Mouse (Mus musculus) limb, embryonic 13.5 days (tissue): ENCODE data around the gene Pdzd2. TPM values are rescaled to one million over a fixed set of nuclear protein-coding genes. Genes with fewer than 3 reads are reported as not detected.

Experiments used
- ATAC-seq: fragments of 200-750 bp; cut with Nextera tagmentation; 2 replicates; pipeline ENCODE4 v1.8.0; 2017; ENCODE audit warnings: low read depth, moderate number of reproducible peaks, moderate TSS enrichment; ENCODE audit not compliant: low FRiP score
- H3K27ac ChIP-seq: fragments of 300-500 bp; sonication (generic); 2 replicates; pipeline ENCODE4 v1.5.1; 2015; ENCODE audit warnings: inconsistent platforms, mild to moderate bottlenecking, moderate library complexity
- H3K27me3 ChIP-seq: fragments of 300-500 bp; sonication (generic); 2 replicates; pipeline ENCODE4 v1.6.1; 2015; ENCODE audit warnings: mild to moderate bottlenecking, inconsistent platforms
- H3K36me3 ChIP-seq: fragments of 300-500 bp; sonication (generic); 2 replicates; pipeline ENCODE4 v1.6.1; 2015; ENCODE audit warnings: inconsistent platforms, mild to moderate bottlenecking, moderate library complexity
- H3K4me1 ChIP-seq: fragments of 300-500 bp; sonication (generic); 2 replicates; pipeline ENCODE4 v1.6.1; 2015; ENCODE audit warnings: inconsistent platforms
- H3K4me2 ChIP-seq: fragments of 300-500 bp; sonication (generic); replicated peaks from 2 replicates; pipeline ENCODE4 v1.6.1; 2015; ENCODE audit warnings: inconsistent platforms, mild to moderate bottlenecking, moderate library complexity
- H3K4me3 ChIP-seq: fragments of 300-500 bp; sonication (generic); 2 replicates; pipeline ENCODE4 v1.5.1; 2015; ENCODE audit warnings: moderate library complexity, mild to moderate bottlenecking, inconsistent platforms
- H3K9ac ChIP-seq: fragments of 300-500 bp; sonication (generic); 2 replicates; pipeline ENCODE4 v1.6.1; 2015; ENCODE audit warnings: mild to moderate bottlenecking, inconsistent platforms
- H3K9me3 ChIP-seq: fragments of 300-500 bp; sonication (generic); 2 replicates; pipeline ENCODE4 v1.6.1; 2016; ENCODE audit warnings: inconsistent platforms
- WGBS: fragments of 180-500 bp; shearing (Covaris S2); methylation state at CpG from one replicate; pipeline ENCODE4 v1.1.7; 2015; 5-methylcytosine and 5-hydroxymethylcytosine counted together
- polyA plus RNA-seq: library from polyadenylated mRNA; unstranded; fragments of >200 nt; fragmentation: Nextera tagmentation; extraction: Ambion mirVana; gene quantifications from 2 replicates; pipeline ENCODE4 v1.2.1, GENCODE M21; 2015

Pdzd2 gene
- polyA plus RNA-seq, 1 experiment from 2014 or later, result 28.6 TPM

GRCm38 (mm10) chr15:12634921-12635320 lies 104.8 kb downstream of the Pdzd2 start:
- WGBS, result 77% methylated on average over 8 of the region's 8 CpGs
- ATAC-seq, result no peak
- Histone ChIP-seq H3K4me2 (no peak overlapping the region), H3K4me1 (peaks cover 32% of the 10 kb centered on the region), H3K27me3 (no peaks in the 10 kb centered on the region), H3K27ac (no peak overlapping the region), H3K9me3 (no peaks in the 10 kb centered on the region), H3K36me3 (no peaks in the 10 kb centered on the region), H3K4me3 (no peak overlapping the region), H3K9ac (no peak overlapping the region)

GRCm38 (mm10) chr15:12629164-12629563 lies 110.6 kb downstream of the Pdzd2 start:
- ATAC-seq, result no peak
- WGBS, result 81% methylated on average over 7 of the region's 7 CpGs
- Histone ChIP-seq H3K4me3 (no peak overlapping the region), H3K4me1 (peaks cover 19% of the 10 kb centered on the region), H3K4me2 (no peak overlapping the region), H3K36me3 (no peaks in the 10 kb centered on the region), H3K9me3 (peaks cover under 1% of the 10 kb centered on the region; the same call in 1 of the 2 replicates), H3K27ac (no peak overlapping the region), H3K27me3 (0 out of 2 replicates have a peak, but pooled peaks cover 2% of the 10 kb centered on the region), H3K9ac (no peak overlapping the region)

- 93% methylated on average over 7 of the region's 7 CpGs for WGBS
- Histone ChIP-seq H3K27me3 (0 out of 2 replicates have a peak, but pooled peaks cover 2% of the 10 kb centered on the region), H3K4me2 (no peak overlapping the region), H3K27ac (no peak overlapping the region), H3K9ac (no peak overlapping the region), H3K4me1 (peaks cover 17% of the 10 kb centered on the region), H3K36me3 (no peaks in the 10 kb centered on the region), H3K9me3 (peaks cover 4% of the 10 kb centered on the region; the same call in 1 of the 2 replicates), H3K4me3 (no peak overlapping the region)
- ATAC-seq, result no peak
Measured at GRCm38 (mm10) chr15:12628451-12628850, 111.3 kb downstream of the Pdzd2 start.

DNA sequence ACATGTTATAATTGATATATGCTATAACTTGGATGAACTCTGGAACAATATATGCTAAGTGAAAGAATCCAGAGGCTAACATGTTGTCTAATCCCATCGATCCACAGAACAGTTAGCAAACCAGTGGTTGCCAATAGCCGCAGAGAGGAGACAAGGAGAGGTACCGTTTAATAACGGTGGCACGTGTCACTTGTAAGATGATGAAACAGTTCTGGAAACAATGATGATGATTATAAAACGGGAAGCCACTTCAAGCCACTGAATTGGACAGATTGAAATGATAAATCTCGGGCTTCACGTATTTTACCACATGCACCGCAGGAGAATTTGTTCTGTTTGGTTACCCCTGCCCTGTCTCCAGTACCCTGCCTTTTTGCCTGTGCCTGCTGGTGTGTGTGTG lies 112.8 kb downstream of the Pdzd2 start:
- no peak overlapping the region for H3K4me2 ChIP-seq
- H3K27me3 ChIP-seq, result 0 out of 2 replicates have a peak, but pooled peaks cover 2% of the 10 kb centered on the region
- peaks cover 4% of the 10 kb centered on the region; the same call in 1 of the 2 replicates for H3K9me3 ChIP-seq
- peaks cover 20% of the 10 kb centered on the region for H3K4me1 ChIP-seq
- H3K4me3 ChIP-seq, result no peak overlapping the region
- H3K9ac ChIP-seq, result no peak overlapping the region
- 88% methylated on average over 9 of the region's 9 CpGs for WGBS
- no peak overlapping the region for H3K27ac ChIP-seq
- ATAC-seq, result no peak
- no peaks in the 10 kb centered on the region for H3K36me3 ChIP-seq

- H3K9me3 ChIP-seq, result peaks cover 4% of the 10 kb centered on the region; the same call in 1 of the 2 replicates
- 77% methylated on average over 8 of the region's 8 CpGs for WGBS
- 0 out of 2 replicates have a peak, but pooled peaks cover 2% of the 10 kb centered on the region for H3K27me3 ChIP-seq
- H3K4me1 ChIP-seq, result peaks cover 14% of the 10 kb centered on the region
- no peak overlapping the region for H3K9ac ChIP-seq
- no peak overlapping the region for H3K4me3 ChIP-seq
- H3K27ac ChIP-seq, result no peak overlapping the region
- ATAC-seq, result no peak
- H3K36me3 ChIP-seq, result no peaks in the 10 kb centered on the region
- no peak overlapping the region for H3K4me2 ChIP-seq
Measured at GRCm38 (mm10) chr15:12626166-12626565, 113.6 kb downstream of the Pdzd2 start.

DNA sequence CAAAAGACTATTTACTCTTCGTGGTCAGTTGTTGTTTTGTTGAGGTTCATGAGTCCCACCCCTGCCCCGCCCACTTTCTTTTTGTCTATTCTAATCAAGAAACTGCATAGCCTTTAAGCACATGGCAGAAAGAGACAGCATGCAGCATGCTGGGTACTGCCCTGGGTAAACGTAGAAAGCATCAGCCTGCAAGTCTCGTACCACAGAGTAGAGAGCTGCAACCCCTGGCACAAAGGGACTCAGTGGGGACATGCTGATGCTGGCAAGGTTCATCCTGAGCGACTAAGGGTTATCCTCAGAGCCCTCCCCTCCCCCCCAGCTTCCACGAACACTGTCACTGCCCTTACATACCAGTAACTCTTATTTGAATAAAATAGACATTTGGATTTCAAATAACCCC lies 114.2 kb downstream of the Pdzd2 start:
- no peak overlapping the region for H3K9ac ChIP-seq
- H3K4me1 ChIP-seq, result peaks cover 10% of the 10 kb centered on the region
- no peak for ATAC-seq
- 72% methylated on average over 6 of the region's 6 CpGs for WGBS
- H3K36me3 ChIP-seq, result no peaks in the 10 kb centered on the region
- no peak overlapping the region for H3K4me3 ChIP-seq
- H3K27ac ChIP-seq, result no peak overlapping the region
- H3K4me2 ChIP-seq, result no peak overlapping the region
- peaks cover 4% of the 10 kb centered on the region; the same call in 1 of the 2 replicates for H3K9me3 ChIP-seq
- 0 out of 2 replicates have a peak, but pooled peaks cover 2% of the 10 kb centered on the region for H3K27me3 ChIP-seq

DNA sequence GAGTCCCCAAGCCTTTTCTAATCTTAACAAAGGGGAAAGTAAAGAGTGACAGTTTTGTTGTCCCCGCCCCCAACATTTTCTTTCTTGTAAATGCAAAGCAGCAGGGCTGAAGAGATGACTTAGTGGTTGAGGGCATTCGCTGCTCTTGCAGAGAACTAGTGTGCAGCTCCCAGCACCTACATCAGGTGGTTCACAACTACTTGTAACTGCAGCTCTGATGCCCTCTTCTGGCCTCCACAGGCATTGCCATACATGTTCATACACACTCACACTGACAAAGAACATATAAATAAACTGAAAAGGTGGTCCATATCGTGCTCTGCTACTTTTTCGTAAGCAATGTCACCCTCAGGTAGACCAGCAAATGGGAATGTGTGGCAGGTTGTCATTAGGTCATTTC lies 116.2 kb downstream of the Pdzd2 start:
- 95% methylated on average over 4 of the region's 4 CpGs for WGBS
- H3K27me3 ChIP-seq, result no peaks in the 10 kb centered on the region
- H3K4me2 ChIP-seq, result no peak overlapping the region
- H3K27ac ChIP-seq, result no peak overlapping the region
- no peak overlapping the region for H3K9ac ChIP-seq
- no peaks in the 10 kb centered on the region for H3K36me3 ChIP-seq
- peaks cover 4% of the 10 kb centered on the region; the same call in 1 of the 2 replicates for H3K9me3 ChIP-seq
- peaks cover 28% of the 10 kb centered on the region for H3K4me1 ChIP-seq
- no peak overlapping the region for H3K4me3 ChIP-seq
- no peak for ATAC-seq

DNA sequence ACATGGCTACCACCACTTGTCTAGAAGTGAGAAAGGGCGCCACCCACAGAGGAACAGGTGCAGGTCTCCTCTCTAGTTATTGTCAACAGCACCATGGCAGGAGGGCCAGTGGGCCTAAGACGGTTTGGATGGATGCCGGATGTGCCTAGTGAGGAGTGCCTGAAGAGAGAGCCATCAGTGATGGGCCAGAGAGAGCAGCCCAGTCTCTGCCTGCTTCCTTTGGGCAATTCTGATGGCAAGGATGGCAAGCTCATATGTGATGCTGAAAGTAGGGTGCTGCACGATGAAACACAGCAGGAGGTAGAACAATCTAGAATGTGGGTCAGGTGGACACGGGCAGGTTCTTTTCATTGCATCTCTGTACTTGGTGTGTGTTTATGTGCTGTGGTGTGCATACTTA lies 117.0 kb downstream of the Pdzd2 start:
- Histone ChIP-seq H3K9ac (no peak overlapping the region), H3K27me3 (no peaks in the 10 kb centered on the region), H3K4me2 (no peak overlapping the region), H3K4me3 (no peak overlapping the region), H3K27ac (no peak overlapping the region), H3K36me3 (no peaks in the 10 kb centered on the region), H3K9me3 (peaks cover 4% of the 10 kb centered on the region; the same call in 1 of the 2 replicates), H3K4me1 (peaks cover 28% of the 10 kb centered on the region)
- WGBS, result 82% methylated on average over 5 of the region's 5 CpGs
- no peak for ATAC-seq

- Histone ChIP-seq H3K27me3 (no peaks in the 10 kb centered on the region), H3K9me3 (peaks cover 4% of the 10 kb centered on the region; the same call in 1 of the 2 replicates), H3K27ac (no peak overlapping the region), H3K4me1 (peaks cover 32% of the 10 kb centered on the region), H3K9ac (no peak overlapping the region), H3K4me3 (no peak overlapping the region), H3K4me2 (peak overlapping the region; percentile 25), H3K36me3 (no peaks in the 10 kb centered on the region)
- WGBS, result 36% methylated on average over 7 of the region's 7 CpGs
- ATAC-seq, result no peak
Measured at GRCm38 (mm10) chr15:12622093-12622643, 117.6 kb downstream of the Pdzd2 start.

GRCm38 (mm10) chr15:12619273-12619672 lies 120.5 kb downstream of the Pdzd2 start:
- Histone ChIP-seq H3K4me3 (no peak overlapping the region), H3K4me1 (peaks cover 47% of the 10 kb centered on the region), H3K9ac (no peak overlapping the region), H3K27ac (no peak overlapping the region), H3K36me3 (no peaks in the 10 kb centered on the region), H3K4me2 (no peak overlapping the region), H3K9me3 (peaks cover 4% of the 10 kb centered on the region; the same call in 1 of the 2 replicates), H3K27me3 (no peaks in the 10 kb centered on the region)
- ATAC-seq, result no peak
- 34% methylated on average over 8 of the region's 8 CpGs for whole genome bisulfite sequencing

DNA sequence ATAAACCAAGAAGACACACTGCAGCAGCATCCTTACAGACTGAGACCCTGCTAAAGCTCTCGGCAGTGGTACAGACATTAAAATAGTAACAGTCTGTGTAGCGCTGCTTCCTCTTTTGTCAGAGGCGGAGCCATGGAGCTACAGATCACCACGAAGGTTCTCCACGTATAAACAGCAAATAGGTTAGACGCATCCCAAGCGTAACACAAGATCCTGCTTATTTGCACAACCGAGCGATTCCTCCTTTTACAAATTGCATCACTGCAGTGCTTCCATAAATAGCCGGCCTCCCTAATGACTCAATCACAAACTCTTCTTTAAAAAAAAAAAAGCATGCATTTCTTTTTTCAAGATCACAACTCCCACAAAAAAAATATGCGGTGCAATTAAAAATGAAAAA lies 122.1 kb downstream of the Pdzd2 start:
- Histone ChIP-seq H3K9me3 (no peaks in the 10 kb centered on the region), H3K4me2 (no peak overlapping the region), H3K36me3 (no peaks in the 10 kb centered on the region), H3K9ac (no peak overlapping the region), H3K4me3 (no peak overlapping the region), H3K27me3 (no peaks in the 10 kb centered on the region), H3K27ac (no peak overlapping the region), H3K4me1 (peaks cover 59% of the 10 kb centered on the region)
- no peak for ATAC-seq
- 85% methylated on average over 11 of the region's 11 CpGs for WGBS

DNA sequence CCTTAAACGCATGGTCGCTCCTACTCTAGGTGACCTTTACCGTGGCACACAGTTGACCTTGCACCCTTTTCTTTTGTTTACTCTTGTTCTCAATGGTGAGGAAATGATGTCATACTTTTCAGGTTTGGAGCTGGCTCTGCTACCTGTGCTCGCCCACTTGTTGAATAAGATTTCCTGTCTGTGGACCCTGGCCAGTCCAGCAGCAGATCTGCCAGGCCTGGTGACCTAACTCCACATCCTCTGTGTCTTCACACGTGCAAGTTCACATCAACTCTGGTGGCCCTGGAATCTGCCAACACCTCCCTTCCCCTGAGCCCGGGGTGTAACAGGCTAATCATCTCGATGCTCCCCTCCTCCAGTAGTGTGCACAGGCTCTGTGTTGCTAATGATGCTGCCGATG lies 122.5 kb downstream of the Pdzd2 start:
- ATAC-seq, result no peak
- H3K27me3 ChIP-seq, result no peaks in the 10 kb centered on the region
- H3K9me3 ChIP-seq, result no peaks in the 10 kb centered on the region
- H3K27ac ChIP-seq, result no peak overlapping the region; the same call in 1 of the 2 replicates
- no peak overlapping the region for H3K9ac ChIP-seq
- no peak overlapping the region for H3K4me3 ChIP-seq
- peaks cover 55% of the 10 kb centered on the region for H3K4me1 ChIP-seq
- H3K36me3 ChIP-seq, result no peaks in the 10 kb centered on the region
- no peak overlapping the region for H3K4me2 ChIP-seq
- WGBS, result 60% methylated on average over 8 of the region's 8 CpGs
